Mouse (Mus musculus): ENCODE data around the gene Scaf4.

Gene Scaf4

GRCm38 (mm10) chr16:90197337-90197973 is 86.8 kb downstream of the Scaf4 start:
- peak; percentile 63 for DNase-seq

- DNase-seq = no peak
These were observed 87.5 kb downstream of the Scaf4 start for GRCm38 (mm10) chr16:90196688-90197240.

GRCm38 (mm10) chr16:90193719-90194118 is 90.6 kb downstream of the Scaf4 start:
- DNase-seq = no peak

- DNase-seq = no peak
These were observed 93.0 kb downstream of the Scaf4 start for GRCm38 (mm10) chr16:90191289-90191688.

- no peak for DNase-seq
These were observed 96.8 kb downstream of the Scaf4 start for GRCm38 (mm10) chr16:90187453-90187852.

GRCm38 (mm10) chr16:90185928-90186588 is 98.2 kb downstream of the Scaf4 start:
- peak; percentile 89 for DNase-seq

- DNase-seq = no peak
These were observed 100.2 kb downstream of the Scaf4 start for GRCm38 (mm10) chr16:90184135-90184534.

GRCm38 (mm10) chr16:90181673-90182072 is 102.6 kb downstream of the Scaf4 start:
- DNase-seq = peak; percentile 50

- no peak for DNase-seq
These were observed 103.3 kb downstream of the Scaf4 start for GRCm38 (mm10) chr16:90180975-90181374.

GRCm38 (mm10) chr16:90179892-90180291 is 104.4 kb downstream of the Scaf4 start:
- no peak for DNase-seq

- no peak for DNase-seq
These were observed 105.9 kb downstream of the Scaf4 start for GRCm38 (mm10) chr16:90178404-90178803.

- DNase-seq = no peak
These were observed 106.9 kb downstream of the Scaf4 start for GRCm38 (mm10) chr16:90177425-90177824.

- no peak for DNase-seq
These were observed 107.8 kb downstream of the Scaf4 start for GRCm38 (mm10) chr16:90176472-90176871.
